Mouse (Mus musculus) heart, postnatal 25 days (tissue): ENCODE data around the gene Slc1a5. TPM values are rescaled to one million over a fixed set of nuclear protein-coding genes. Genes with fewer than 3 reads are reported as not detected.

Source experiments
- DNase-seq: peaks from one replicate; pipeline ENCODE4 v3.0.0; 2022; ENCODE audit warnings: low spot score
- intact Hi-C: fragments of 180-260 bp; cut with DNase I; formaldehyde crosslinking; loops from one replicate; pipeline ENCODE4 v1.15.1; 2025
- total RNA-seq, 2 experiments: library from RNA; stranded (reverse); gene quantifications; 2 replicates each; pipeline ENCODE4 v1.2.3; 2021

Gene Slc1a5
- total RNA-seq, 2 experiments from 2014 or later, result 18.5 to 22.8 TPM

- no peak for DNase-seq
- intact Hi-C loops, result no loop called here
Measured at GRCm38 (mm10) chr7:16815351-16815941, 34.3 kb downstream of the Slc1a5 start, which contains the start of gene Strn4. Strn4 (plus strand) TSS chr7:16815889.

DNA sequence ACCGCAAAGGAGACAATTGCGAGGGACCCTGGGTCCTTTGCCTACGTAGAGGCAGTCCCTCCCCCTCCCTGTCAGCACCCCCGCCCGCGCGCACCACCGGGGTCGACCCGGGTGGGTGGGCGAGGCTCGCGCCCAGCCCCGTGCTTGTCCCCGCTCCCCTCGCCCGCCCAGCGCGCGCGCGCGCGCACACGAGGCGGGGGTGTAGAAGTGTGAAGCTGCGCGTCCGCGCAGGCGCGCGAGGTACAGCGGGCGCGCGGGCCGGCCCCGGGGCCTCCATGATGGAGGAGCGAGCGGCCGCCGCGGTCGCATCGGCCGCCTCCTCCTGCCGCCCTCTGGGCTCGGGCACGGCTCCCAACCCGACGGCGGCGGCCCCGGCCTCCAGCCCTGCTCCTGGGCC lies 34.9 kb downstream of the Slc1a5 start:
- intact Hi-C loops, result loop anchor here (2.0 kb wide), 1 partner anchor 107 kb away; no protein-coding TSS in a partner anchor
- peak; percentile 75 for DNase-seq

- intact Hi-C loops, result loop anchor here (2.0 kb wide), 1 partner anchor 106 kb away; no protein-coding TSS in a partner anchor
- DNase-seq, result peak; percentile 39
Measured at GRCm38 (mm10) chr7:16816475-16817122, 35.5 kb downstream of the Slc1a5 start, which contains the start of gene Fkrp. Fkrp (minus strand) TSS chr7:16816732.

DNA sequence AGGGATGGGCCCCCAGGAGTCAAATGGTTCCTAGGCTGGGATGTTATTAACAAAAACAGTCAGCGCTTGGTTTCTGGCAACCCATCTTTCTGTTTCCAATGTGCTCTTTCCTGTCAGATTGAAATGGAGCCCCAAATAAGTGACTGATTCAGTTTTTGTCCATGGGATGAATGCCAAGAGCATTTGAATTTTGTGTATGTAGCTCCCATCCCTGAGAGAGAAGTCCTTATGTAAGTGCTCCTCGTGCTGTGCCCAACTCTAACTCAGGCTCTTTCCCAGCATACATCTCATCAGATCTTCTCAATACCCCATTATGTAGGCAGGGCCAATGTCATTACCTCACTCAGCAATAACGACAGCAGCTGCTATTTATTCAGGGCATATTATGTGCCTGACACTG lies 36.6 kb downstream of the Slc1a5 start:
- intact Hi-C loops, result loop anchor here (2.0 kb wide), 1 partner anchor 105 kb away; no protein-coding TSS in a partner anchor
- no peak for DNase-seq

DNA sequence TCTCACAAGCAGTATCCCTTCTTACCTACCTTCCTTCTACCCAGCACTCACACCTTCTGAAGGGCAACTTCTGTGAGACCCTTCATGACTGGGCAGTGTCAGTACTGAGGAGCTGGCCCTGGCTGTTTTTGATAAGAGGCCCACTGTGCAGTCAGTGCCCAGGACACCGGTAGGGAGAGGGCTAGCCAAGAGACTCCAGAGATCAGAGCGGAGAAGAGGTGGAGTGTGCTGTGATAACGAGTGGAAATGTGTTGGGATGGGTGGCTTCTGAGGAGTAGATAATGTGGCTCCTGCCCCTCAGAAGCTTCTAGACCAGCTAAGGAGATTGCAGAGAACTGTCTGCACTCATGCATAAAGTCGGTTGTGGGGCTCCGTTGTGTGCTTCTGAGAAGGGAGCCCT lies 38.7 kb downstream of the Slc1a5 start:
- DNase-seq, result no peak
- intact Hi-C loops, result no loop called here

GRCm38 (mm10) chr7:16820271-16820763 lies 39.2 kb downstream of the Slc1a5 start:
- intact Hi-C loops, result no loop called here

GRCm38 (mm10) chr7:16821091-16821490 lies 40.0 kb downstream of the Slc1a5 start:
- DNase-seq, result no peak
- intact Hi-C loops, result no loop called here

More at GRCm38 (mm10) chr7:16820271-16820763, 39.2 kb downstream of the Slc1a5 start:
- DNase-seq, result no peak

- intact Hi-C loops, result no loop called here
- no peak for DNase-seq
Measured at GRCm38 (mm10) chr7:16821669-16822101, 40.5 kb downstream of the Slc1a5 start.

GRCm38 (mm10) chr7:16823734-16824133 lies 42.6 kb downstream of the Slc1a5 start:
- intact Hi-C loops, result loop anchor here (2.0 kb wide), 1 partner anchor 69 kb away; no protein-coding TSS in a partner anchor
- no peak for DNase-seq

- intact Hi-C loops, result loop anchor here (2.0 kb wide), 2 partner anchors 33 to 67 kb away; no protein-coding TSS in a partner anchor
- no peak for DNase-seq
Measured at GRCm38 (mm10) chr7:16825785-16826184, 44.6 kb downstream of the Slc1a5 start.

GRCm38 (mm10) chr7:16826571-16826970 lies 45.4 kb downstream of the Slc1a5 start:
- intact Hi-C loops, result loop anchor here (2.0 kb wide), 1 partner anchor 32 kb away; no protein-coding TSS in a partner anchor
- DNase-seq, result no peak

DNA sequence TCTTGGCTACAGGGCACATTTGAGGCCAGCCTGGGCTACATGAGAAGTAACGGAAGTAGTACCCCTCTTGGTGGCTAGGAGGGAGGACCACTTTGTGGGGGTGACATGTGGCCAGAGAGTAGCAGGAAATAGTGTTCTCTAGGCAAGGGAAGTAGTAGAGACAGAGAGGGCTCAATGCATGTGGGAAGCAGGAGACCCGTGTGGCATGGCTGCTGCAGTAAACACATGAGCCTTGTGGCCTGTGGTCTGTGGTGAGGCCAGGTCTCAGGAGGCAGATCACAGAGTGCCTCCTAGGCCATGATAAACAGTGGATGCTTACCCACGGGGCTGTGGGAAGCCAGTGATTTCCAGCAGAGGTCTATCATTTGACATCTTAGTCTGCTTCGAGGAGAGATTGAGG lies 46.1 kb downstream of the Slc1a5 start:
- no peak for DNase-seq
- intact Hi-C loops, result loop anchor here (2.0 kb wide), 1 partner anchor 32 kb away; no protein-coding TSS in a partner anchor

- intact Hi-C loops, result loop anchor here (2.0 kb wide), 1 partner anchor 18 kb away; no protein-coding TSS in a partner anchor
- DNase-seq, result no peak
Measured at GRCm38 (mm10) chr7:16830449-16830848, 49.3 kb downstream of the Slc1a5 start.

DNA sequence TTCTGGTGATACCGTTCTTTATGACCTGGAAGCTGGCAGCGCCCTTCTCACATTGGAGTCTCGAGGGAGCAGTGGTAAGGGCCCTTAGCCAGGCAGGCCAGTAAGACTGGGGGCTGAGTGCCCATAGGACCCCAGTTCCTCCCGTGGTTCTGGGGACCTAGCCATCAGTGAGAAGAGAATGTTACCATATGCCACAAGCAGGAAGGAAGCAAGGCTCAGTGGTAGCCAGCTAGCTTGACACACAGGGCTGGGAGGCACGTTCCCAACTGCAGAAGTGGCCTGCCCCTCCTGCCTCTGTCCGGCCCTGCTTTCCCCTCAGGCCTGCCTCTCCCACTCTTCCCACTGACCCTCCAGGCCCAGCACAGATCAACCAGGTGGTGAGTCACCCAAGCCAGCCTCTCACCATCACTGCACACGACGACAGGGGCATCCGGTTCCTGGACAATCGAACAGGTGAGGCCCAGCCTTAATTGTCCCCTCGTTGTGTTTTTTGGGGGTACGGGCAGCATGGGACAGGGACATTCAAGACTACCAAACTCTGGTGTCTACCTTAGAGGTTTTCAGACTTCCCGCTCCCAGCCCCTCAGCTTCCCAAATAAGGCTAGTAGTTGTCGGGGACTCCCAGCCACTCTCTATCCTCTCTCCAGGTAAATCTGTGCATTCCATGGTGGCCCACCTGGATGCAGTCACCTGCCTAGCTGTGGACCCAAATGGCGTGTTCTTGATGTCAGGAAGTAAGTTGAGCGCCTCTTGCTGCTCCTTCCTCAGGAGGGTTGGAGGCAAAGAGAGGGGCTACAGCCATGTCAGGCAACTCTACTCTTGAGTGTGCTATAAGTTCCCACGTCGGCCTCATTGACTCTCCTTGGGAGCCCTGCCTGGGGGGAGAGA lies 57.0 kb downstream of the Slc1a5 start:
- intact Hi-C loops, result no loop called here
- DNase-seq, result no peak

GRCm38 (mm10) chr7:16838804-16839426 lies 57.8 kb downstream of the Slc1a5 start:
- no peak for DNase-seq
- intact Hi-C loops, result no loop called here

DNA sequence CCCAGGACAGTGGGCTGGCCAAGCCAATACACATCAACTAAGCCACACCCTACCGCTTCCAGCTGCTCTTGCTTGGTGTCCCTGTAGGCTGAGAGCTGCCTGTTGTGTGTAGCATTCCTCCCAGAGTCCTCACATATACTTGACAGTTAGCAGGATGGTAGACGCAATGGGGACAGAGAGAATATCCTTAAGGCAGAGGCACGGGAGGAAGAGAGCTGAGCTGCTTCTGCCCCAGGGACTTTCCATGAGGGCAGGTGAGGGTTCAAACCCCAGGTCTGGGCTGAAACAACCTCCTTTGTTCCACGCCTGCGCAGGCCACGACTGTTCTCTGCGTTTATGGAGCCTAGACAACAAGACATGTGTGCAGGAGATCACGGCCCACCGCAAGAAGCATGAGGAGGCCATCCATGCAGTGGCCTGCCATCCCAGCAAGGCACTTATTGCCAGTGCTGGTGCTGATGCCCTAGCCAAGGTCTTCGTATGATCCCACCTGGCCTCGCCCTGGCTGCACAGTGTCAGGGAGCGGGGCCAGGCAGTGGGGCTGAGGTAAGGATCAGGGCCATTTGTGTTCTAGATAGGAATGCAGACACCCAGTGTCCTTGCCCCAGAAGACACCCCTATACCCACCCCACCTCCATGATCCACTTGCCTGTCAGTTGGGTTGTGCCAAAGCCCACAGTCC lies 58.4 kb downstream of the Slc1a5 start:
- intact Hi-C loops, result no loop called here
- DNase-seq, result no peak

- intact Hi-C loops, result no loop called here
- DNase-seq, result no peak
Measured at GRCm38 (mm10) chr7:16840109-16840491, 59.0 kb downstream of the Slc1a5 start.

- intact Hi-C loops, result no loop called here
- DNase-seq, result no peak
Measured at GRCm38 (mm10) chr7:16841078-16841477, 59.9 kb downstream of the Slc1a5 start.
